Mouse (Mus musculus): ENCODE measurements around the gene Stxbp4. TPM values are rescaled to one million over a fixed set of nuclear protein-coding genes. Genes with fewer than 3 reads are reported as not detected.

Gene Stxbp4
- polyA plus RNA-seq, 1 experiment from 2014 or later, result 1.9 TPM

GRCm38 (mm10) chr11:90484750-90485637 lies 152.9 kb downstream of the Stxbp4 start:
- 93% methylated on average over 12 of the region's 14 CpGs for WGBS (ENCODE audit: missing documents)
- Histone ChIP-seq H3K79me2 (ENCODE audit: inconsistent target) (no peaks in the 10 kb centered on the region), H3K36me3 (ENCODE audit: inconsistent target) (no peaks in the 10 kb centered on the region), H3K4me3 (ENCODE audit: inconsistent target) (no peak overlapping the region), H3K27ac (no peak overlapping the region)

GRCm38 (mm10) chr11:90483766-90484165 lies 154.1 kb downstream of the Stxbp4 start:
- WGBS (ENCODE audit: missing documents), result 87% methylated on average over 3 of the region's 3 CpGs
- Histone ChIP-seq H3K4me3 (ENCODE audit: inconsistent target) (no peak overlapping the region), H3K36me3 (ENCODE audit: inconsistent target) (no peaks in the 10 kb centered on the region), H3K79me2 (ENCODE audit: inconsistent target) (no peaks in the 10 kb centered on the region), H3K27ac (no peak overlapping the region)

DNA sequence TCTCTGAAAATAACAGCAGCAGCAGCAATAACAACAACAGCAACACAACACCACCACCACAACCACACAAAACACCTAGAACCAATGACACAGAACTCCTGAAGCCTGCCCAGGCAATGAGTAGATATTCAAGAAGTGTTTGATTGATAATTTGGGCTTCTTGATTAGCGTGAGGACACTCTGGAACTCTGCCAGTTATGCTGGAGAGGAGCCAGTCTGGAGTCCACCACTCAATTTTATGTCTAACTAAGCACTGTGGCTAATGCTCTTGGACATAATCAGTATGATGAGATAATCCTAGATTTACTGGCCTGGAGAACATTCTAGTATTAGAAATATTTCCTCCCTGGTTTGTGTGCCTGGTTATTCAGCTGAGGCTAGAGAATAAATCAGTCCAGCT lies 156.1 kb downstream of the Stxbp4 start:
- Histone ChIP-seq H3K79me2 (ENCODE audit: inconsistent target) (no peaks in the 10 kb centered on the region), H3K4me3 (ENCODE audit: inconsistent target) (no peak overlapping the region), H3K27ac (no peak overlapping the region), H3K36me3 (ENCODE audit: inconsistent target) (no peaks in the 10 kb centered on the region)
- WGBS (ENCODE audit: missing documents), result 86% methylated on average over 1 of the region's 1 CpGs

- 91% methylated on average over 4 of the region's 4 CpGs for WGBS (ENCODE audit: missing documents)
- H3K27ac ChIP-seq, result no peak overlapping the region
- no peaks in the 10 kb centered on the region for H3K36me3 ChIP-seq (ENCODE audit: inconsistent target)
- no peak overlapping the region for H3K4me3 ChIP-seq (ENCODE audit: inconsistent target)
- H3K79me2 ChIP-seq (ENCODE audit: inconsistent target), result no peaks in the 10 kb centered on the region
Measured at GRCm38 (mm10) chr11:90470271-90470670, 167.6 kb downstream of the Stxbp4 start.

DNA sequence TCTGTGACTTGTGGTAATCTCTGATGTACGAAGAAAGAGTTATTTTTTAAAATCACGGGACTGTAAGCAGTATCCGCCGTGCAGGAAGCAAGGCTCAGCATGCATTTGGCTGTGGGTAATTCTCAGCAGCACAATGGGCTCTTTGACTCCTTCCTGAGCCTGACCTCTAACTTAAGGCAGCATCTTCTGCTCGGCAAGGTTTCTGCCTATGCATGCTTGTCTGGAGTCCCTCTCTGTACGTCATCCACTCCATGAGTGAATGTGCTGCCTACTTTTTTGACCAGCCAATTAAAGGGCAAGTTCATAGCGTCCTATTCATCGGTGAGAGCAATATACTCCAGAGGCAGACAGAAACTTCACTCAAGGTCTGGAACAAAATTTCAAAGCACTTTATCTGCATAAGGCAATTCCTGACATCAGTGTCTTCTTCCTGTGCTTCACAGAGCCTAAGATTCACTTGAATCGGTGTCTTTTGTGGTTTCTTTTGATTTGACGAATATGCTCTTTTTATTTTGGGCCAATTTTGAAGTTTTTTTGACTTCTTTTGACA lies 173.8 kb downstream of the Stxbp4 start:
- no peaks in the 10 kb centered on the region for H3K36me3 ChIP-seq (ENCODE audit: inconsistent target)
- H3K4me3 ChIP-seq (ENCODE audit: inconsistent target), result no peak overlapping the region
- no peaks in the 10 kb centered on the region for H3K79me2 ChIP-seq (ENCODE audit: inconsistent target)
- 88% methylated on average over 10 of the region's 10 CpGs for WGBS (ENCODE audit: missing documents)
- H3K27ac ChIP-seq, result no peak overlapping the region

GRCm38 (mm10) chr11:90460458-90460857 lies 177.4 kb downstream of the Stxbp4 start:
- H3K4me3 ChIP-seq (ENCODE audit: inconsistent target), result no peak overlapping the region
- H3K36me3 ChIP-seq (ENCODE audit: inconsistent target), result no peaks in the 10 kb centered on the region
- H3K27ac ChIP-seq, result no peak overlapping the region
- no peaks in the 10 kb centered on the region for H3K79me2 ChIP-seq (ENCODE audit: inconsistent target)
- WGBS (ENCODE audit: missing documents), result 93% methylated on average over 3 of the region's 3 CpGs

- Histone ChIP-seq H3K27ac (no peak overlapping the region), H3K79me2 (ENCODE audit: inconsistent target) (no peaks in the 10 kb centered on the region), H3K4me3 (ENCODE audit: inconsistent target) (no peak overlapping the region), H3K36me3 (ENCODE audit: inconsistent target) (no peaks in the 10 kb centered on the region)
- 27% methylated on average over 3 of the region's 3 CpGs for WGBS (ENCODE audit: missing documents)
Measured at GRCm38 (mm10) chr11:90452134-90452533, 185.8 kb downstream of the Stxbp4 start.

- Histone ChIP-seq H3K4me3 (ENCODE audit: inconsistent target) (no peak overlapping the region), H3K27ac (no peak overlapping the region), H3K79me2 (ENCODE audit: inconsistent target) (no peaks in the 10 kb centered on the region), H3K36me3 (ENCODE audit: inconsistent target) (no peaks in the 10 kb centered on the region)
- 84% methylated on average over 5 of the region's 5 CpGs for WGBS (ENCODE audit: missing documents)
Measured at GRCm38 (mm10) chr11:90451506-90451905, 186.4 kb downstream of the Stxbp4 start.

DNA sequence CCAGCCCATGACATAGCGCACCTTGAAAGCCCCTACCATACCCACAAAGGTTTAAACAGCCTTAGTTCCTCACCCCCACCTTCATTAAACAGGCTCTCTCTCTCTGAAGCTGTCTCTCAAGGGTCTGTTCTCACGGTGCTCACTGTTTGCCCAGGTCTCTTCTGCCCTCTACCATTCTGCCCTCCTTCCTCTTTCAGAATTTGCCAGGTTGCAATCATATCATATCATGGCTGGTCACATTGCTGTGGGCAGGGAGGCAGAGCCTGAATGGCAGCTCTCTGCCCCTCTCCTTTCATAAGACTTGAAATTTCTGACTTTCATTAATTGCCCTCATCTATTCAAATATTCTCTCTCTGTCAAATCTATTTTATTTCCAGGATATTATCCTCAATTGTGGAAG lies 195.4 kb downstream of the Stxbp4 start:
- Histone ChIP-seq H3K27ac (no peak overlapping the region), H3K4me3 (ENCODE audit: inconsistent target) (no peak overlapping the region), H3K79me2 (ENCODE audit: inconsistent target) (no peaks in the 10 kb centered on the region), H3K36me3 (ENCODE audit: inconsistent target) (no peaks in the 10 kb centered on the region)
- WGBS (ENCODE audit: missing documents), result 45% methylated on average over 2 of the region's 2 CpGs

DNA sequence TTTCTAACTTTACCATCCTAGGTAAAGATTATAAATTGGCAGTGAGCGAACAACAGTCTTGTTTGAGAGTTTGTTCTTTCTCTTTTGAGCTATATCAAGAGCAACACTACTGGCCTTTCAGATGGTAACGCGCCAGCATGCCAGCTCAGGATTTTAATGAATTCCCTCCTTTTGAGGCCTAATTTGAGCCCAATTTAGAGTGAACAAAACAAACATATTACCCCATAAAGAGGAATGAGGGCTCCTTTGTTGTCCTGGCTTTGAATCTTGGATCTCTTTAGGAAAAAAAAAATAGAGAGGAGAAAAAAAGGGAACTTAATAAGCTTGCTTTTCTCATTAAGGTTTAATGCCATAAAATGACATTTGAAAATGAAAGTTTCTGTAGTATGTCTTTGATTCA lies 197.0 kb downstream of the Stxbp4 start:
- Histone ChIP-seq H3K4me3 (ENCODE audit: inconsistent target) (no peak overlapping the region), H3K79me2 (ENCODE audit: inconsistent target) (no peaks in the 10 kb centered on the region), H3K27ac (no peak overlapping the region), H3K36me3 (ENCODE audit: inconsistent target) (no peaks in the 10 kb centered on the region)
- WGBS (ENCODE audit: missing documents), result 95% methylated on average over 3 of the region's 3 CpGs

DNA sequence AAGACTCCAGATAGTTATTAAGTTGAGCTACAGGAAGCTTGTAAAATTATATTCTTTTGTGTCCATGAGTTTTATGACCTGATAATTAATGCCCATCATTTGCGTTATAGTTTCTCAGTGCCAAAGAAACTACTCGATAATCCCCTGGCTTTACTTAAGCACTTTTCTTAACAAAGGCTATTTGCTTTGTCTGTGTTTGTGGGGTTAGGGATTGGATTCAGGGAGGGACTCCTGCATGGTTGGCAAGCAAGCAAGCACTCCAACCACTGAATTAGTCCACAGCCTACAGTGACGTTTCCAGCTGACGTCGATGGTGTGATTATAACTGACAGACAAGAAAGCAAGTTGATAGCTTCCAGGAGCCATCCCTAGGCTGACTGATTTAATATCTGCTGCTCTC lies 199.1 kb downstream of the Stxbp4 start:
- H3K4me3 ChIP-seq (ENCODE audit: inconsistent target), result no peak overlapping the region
- WGBS (ENCODE audit: missing documents), result 93% methylated on average over 5 of the region's 5 CpGs

More for the DNA sequence above, 199.1 kb downstream of the Stxbp4 start:
- H3K79me2 ChIP-seq (ENCODE audit: inconsistent target), result no peaks in the 10 kb centered on the region
- H3K27ac ChIP-seq, result no peak overlapping the region
- H3K36me3 ChIP-seq (ENCODE audit: inconsistent target), result no peaks in the 10 kb centered on the region

Other genes with a start within 250 kb of the Stxbp4 start
- 0.04 TPM in 1 of 3 replicates, not detected in the others for gene Hlf, start 247.2 kb downstream of the Stxbp4 start, polyA plus RNA-seq (2018)
- 4.8 to 10.7 TPM (median 8.9 TPM) in 3 replicates for gene Cox11, start 89 bp upstream of the Stxbp4 start, polyA plus RNA-seq (2018)
- gene Tom1l1, start 50.3 kb upstream of the Stxbp4 start, polyA plus RNA-seq (2018), result 1.1 to 1.6 TPM (median 1.3 TPM) in 3 replicates